Mouse (Mus musculus) cerebellum, adult 11 months (tissue): ENCODE data around the gene Nod2.
"Not testable (repeated sequence)": the region's sequence is repeated elsewhere in the genome, so short reads cannot be mapped to it uniquely, and the experiment has no call there.

Source experiments
- DNase-seq: peaks from one replicate; pipeline ENCODE4 v3.0.0; 2022

The Nod2 gene

DNA sequence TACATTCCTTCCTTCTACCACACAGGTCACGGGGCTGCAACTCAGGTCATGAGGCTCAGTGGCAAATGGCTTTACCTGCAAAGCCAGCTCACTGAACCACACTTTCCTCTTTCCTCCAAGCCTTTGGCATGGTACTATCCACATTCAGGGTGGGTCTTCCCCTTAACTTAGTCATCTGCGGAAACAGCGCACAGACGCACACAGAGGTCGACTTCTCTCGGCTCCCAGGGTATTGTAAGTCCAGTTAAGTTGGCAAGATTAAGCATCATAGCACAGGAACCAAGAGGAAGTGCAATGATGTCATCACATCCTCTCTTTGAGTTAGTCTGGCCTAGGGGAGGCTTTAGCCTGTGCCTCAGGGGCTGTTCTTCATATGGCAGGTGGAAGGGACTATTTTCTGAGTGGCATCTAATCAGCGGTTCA, 13.8 kb upstream of the Nod2 start:
- DNase-seq: no peak

DNA sequence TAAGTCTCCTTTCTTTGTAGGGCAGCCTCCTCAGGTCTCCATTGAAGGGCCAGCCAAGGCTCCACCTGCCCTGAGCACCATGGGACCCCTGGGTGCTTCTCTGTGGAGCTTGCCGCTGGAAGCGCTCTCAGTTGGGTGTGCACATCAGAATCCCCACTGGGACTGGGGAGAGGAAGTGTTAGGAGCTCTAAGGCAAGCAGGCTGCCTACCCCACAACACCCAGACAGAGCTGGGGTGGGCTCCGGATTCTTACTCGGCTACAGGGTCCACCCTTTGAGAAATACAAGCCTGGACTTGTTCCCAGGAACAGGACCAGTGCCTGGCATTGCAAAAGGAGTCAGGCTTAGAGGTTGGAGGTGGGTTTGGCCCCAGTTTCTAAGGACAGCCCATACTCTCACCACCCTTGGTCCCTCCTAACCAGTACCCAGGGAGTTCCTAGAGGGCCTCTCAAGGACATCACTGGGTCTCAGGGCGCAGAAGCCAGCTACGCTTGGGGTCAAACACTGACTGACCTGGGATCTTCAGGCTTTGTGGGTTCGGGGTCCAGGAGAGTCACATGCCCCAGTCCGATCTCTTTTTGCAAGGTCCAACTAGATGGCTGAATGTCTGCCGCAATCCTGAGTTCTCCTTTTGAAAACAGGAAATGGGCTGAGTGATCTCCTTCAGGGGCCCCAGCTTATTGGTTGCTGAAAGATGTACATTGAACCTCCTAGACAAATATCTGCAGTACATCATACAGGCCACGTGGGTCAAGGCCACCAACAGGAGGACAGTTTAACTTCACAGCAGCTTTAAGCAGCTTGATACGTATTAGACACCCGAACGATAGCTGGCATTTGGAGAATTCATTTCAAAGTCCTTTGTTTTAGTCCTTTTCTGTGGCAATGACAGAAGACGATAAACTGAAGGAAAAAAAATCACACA, 11.4 kb upstream of the Nod2 start, which contains the start of gene Snx20:
Snx20 (minus strand) TSS at position 655 of the 924 bp plus-strand sequence.
- no peak for DNase-seq

DNA sequence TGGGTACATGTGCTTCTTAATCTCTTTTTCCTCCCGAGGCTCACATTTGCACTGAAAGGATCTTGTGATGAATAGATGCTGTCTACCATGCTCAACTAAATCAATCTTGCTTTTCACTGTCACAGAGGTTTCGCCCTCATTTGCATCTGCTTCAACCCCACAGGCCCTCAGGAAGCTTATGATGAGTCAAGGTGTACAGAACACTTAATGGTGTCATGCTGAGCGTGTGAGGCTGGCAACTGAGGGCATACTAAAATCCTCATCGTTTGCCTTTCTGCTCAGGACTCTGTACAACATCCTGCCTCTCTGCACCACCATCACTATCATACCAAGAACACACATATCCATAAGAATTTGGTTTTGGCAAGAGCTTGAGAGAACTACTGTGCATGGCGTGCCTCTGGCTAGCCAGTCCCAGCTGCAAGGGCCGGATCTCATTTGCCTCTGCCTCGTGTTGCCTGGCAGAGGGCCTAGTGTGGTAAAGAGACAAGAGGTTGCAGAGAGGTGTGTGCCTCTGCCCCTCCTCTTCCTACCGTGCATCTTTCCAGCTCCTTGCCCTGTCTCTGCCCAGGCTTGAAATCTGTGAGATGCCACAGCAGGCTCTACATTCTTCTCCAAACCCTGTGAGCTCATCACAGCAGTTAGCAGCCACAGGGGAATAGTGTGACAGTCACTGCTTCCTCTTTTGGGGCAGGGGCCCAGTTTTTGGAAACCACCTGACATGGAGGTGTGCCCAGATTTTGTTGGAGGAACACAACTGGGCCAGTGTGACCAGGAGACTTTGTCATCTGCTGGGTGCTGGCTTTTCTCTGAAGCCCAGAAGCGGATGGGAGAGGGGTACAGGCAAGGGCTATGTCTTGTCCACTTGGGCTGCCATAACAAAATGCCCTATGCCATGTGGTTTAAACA, 9.8 kb upstream of the Nod2 start:
- DNase-seq: no peak

GRCm38 (mm10) chr8:88638908-88639307, 8.2 kb upstream of the Nod2 start:
- DNase-seq: no peak

DNA sequence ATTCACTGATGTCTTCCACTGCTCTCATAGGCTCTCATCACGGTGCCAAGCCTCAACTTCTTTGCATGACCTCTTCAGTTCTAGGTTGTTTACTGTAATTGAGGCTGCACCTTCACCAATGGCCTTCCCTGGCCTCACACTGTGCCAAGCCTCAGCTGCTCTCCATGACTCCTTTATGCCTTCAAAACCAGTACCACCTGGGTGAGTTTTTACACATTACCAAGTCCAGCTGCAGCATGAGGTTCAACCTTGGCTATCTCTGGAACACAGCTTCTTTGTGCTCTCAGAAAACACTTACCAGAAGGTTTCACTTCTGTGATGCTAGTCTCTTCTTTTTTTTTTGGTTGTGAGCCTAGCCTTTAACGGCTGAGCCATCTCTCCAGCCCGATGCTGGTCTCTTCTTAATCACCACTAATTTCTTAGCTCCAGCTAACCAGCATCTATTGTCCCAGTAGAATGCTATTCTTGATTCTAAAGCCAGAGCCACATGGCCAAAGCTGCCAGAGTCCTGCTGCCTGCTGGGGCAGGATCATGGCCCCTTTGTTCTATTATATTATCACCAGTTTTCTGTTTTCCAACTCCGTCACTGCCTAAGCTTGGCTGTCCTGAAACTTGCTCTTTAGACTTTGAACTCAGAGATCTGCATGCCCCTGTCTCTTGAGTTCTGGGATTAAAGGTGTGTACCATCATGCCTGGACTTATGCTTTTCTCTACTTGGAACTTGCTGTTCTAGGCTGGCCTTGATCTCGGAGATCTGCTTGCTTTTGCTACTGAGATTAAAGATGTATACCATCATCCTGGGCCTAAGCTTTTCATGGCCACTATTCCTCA, 4.2 kb upstream of the Nod2 start:
- DNase-seq: no peak

DNA sequence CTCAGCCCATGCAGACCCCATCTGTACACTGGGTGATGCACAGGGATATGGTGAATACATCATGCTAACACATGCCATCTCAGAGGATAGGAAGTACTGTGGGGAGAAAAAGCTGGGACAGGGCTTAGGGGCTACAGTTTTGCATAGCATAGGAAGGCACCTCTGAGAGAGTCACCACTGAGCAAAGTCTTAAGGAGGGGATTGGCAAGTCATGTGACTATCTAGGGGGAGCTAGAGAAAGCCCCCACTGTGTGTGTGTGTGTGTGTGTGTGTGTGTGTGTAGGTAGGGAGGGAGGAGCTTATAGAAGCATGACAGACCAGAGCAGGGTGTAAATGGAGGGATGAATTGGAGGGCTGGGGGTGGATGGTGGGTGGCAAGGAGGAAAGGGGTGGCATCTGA, 1.2 kb downstream of the Nod2 start:
- DNase-seq: no peak

DNA sequence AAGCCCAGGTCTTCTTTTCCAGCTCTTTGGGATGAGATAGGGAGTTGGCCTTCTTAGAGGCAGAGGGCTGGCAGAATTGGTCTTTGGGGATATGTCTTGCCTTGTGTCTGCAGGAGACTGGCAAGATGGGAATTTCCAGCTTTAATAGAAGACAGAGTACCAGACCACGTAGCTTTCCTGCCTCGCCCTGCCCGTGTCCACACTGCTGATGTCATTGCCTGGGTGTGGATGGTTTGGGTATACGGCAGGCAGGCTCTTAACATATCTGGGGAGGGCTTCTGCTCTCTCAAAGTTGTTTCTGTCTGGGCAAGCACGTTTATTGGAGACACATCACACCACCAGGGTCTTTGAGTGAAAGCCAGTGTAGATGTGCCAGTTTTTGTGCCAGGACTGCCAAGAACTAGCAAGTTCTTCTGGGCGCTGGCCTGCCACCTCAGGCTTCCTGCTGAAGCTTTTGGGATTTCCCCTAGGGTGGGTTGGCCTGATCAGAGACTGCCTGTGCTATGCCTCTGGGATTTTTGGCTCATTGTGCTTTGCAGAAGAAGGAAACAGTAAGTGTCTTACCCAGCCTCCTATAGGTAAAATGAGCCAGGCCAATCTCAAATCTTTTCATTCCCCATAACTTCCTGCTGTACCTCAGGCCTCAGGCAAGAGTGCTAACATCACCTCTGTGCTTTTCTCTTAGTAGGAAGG, 3.0 kb downstream of the Nod2 start:
- DNase-seq: no peak

DNA sequence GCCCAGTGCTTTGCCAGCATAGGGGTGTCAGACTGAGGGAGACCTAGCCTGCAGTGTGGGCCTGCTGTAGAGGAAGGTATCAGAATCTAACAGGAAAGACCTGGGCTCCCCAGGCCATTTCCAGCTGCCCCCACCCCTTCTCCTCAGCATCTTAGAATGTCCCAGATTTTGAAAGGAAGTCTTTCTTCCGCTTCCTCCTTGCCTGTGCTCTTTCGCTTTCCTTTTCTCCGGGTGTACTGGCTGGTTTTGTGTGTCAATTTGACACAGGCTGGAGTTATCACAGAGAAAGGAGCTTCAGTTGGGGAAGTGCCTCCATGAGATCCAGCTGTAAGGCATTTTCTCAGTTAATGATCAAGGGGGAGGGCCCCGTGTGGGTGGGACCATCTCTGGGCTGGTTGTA, 4.0 kb downstream of the Nod2 start:
- DNase-seq: not testable (repeated sequence)

DNA sequence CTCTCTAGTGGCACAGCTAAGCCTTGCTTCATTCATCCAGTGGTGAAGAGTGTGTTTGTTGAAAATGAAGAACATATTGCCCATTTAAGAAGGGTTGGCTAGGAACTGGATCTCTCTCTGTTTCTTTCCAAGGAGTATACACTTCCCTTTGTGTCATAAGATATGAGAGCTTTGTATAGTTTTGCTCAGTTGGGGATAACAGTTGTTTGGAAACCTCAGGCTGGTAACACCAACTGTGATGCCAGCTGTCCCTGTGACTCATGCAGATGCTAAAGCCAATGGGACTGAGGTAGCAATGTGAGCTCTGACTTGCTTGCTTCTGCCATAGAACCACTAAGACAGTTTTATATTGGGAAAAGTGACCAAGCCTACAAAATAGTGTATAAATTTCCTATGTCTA, 8.2 kb downstream of the Nod2 start:
- DNase-seq: no peak

- no peak for DNase-seq
These were observed 12.8 kb downstream of the Nod2 start for GRCm38 (mm10) chr8:88659873-88660272.

GRCm38 (mm10) chr8:88662401-88662821, 15.3 kb downstream of the Nod2 start:
- DNase-seq: no peak

- no peak for DNase-seq
These were observed 17.0 kb downstream of the Nod2 start for GRCm38 (mm10) chr8:88664121-88664520.

- peak; percentile 63 for DNase-seq
These were observed 17.8 kb downstream of the Nod2 start for GRCm38 (mm10) chr8:88664947-88665346.

GRCm38 (mm10) chr8:88666435-88666834, 19.3 kb downstream of the Nod2 start:
- DNase-seq: no peak

DNA sequence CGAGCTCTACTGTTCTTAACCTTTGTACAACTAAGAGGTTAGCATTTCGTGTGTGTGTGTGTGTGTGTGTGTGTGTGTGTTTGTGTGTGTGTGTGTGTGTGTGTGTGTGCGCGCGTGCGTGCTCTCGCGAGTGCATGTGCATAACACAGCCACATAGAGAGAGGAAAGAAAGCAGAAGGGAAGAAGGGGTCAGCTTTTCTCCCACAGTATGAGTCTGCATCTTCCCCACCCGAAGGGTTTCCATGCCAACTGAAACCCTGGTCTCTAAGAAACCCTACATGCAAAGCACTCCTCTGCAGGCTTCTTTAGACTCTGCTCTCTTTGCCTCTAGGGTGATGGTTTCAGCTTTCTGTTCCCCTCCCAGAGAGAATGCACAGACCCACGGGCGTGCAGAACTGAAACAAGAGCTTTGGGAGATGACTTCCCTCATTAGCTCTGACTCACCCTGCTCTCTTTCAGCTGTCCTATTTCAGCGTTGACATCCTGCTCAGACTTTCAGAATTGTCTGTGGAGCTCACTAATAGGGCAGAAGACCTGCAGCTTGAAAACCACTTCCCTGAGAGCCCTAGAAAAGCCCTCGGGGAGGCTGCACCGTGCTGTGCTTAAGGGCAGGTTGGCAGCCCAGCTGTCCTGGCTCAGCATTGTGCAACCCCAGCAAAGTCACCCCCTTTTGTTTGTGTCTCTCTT, 21.4 kb downstream of the Nod2 start:
- no peak for DNase-seq

DNA sequence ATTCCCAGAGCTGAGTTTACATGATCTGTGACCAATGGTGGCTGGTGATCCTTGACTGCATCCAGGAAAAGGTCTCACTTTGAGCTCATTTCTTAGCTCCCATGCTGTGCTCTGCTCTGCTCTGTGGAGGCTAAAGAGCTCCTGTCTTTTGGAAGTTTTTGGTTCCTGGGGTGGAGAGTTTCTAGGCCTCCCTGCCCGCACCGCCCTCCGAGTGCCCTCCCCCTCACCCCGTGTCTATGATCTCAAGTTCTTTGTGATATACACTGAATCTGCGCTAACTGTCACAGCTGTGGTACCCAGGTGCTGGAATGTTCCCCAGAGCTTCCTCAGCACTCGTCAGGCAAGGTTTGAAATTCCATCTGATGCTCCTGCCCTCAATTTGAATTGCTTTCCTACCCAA, 23.7 kb downstream of the Nod2 start:
- no peak for DNase-seq

DNA sequence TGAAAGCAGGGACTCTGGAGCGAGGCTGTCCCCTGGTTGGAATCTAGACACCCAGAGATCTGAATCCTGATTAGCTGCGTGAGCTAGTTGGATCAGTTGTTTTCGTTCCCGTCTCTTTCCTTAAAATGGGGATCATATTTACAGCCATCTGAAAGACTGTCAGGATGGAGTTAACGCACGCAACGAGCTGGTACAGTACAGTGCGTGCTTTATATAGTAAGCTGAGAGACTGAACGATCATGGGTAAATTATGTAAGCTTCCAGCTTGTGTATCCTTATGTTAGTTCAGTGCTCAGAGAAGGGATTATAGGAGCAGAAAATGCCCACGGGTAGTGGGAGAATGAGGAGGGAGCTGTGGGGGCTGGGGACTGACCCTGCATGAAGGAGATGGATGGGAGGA, 24.5 kb downstream of the Nod2 start:
- no peak for DNase-seq

DNA sequence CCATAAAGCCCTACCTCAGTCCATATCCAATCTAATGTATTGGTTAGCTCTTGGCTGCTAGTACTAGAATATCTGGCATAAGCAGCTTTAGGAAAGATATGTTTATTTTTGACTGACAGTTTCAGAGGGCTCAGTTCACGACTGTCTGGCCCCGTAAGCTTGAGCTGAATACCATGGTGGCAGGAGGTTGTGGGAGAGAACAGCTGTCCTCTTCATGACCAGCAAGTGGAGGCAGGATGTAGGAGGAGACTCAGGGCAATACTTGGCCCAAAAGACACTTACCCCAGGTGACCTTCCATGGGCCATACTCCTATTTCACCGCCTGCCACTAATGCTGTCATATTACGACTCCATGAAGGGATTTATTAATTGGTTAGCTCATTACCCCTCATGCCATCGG, 26.7 kb downstream of the Nod2 start:
- DNase-seq: no peak

- DNase-seq: no peak
These were observed 28.5 kb downstream of the Nod2 start for GRCm38 (mm10) chr8:88675372-88676165.

GRCm38 (mm10) chr8:88677071-88677470, 30.0 kb downstream of the Nod2 start:
- DNase-seq: no peak

DNA sequence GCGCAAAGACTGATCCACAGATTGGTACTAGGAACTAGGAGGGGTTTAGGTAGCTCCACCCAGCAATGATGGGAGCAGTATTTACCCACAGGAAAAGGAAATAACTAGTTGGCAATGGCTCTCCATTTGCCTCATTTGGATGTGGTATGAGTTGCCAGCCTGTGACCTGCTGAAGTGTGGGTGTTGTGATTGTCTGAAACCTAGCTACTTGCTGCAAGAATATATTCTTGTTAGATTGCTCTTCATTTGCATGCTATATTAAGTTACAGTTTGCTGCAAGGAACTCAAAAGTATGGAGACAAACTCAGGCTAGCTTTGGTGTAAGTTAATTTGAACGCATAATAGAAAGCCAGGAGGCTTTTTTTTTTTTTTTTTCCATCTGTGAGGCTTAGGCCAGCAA, 33.5 kb downstream of the Nod2 start:
- no peak for DNase-seq
